Mouse (Mus musculus) gastrocnemius, adult 18-20 months (tissue): ENCODE measurements around the gene Fbp2. TPM values are rescaled to one million over a fixed set of nuclear protein-coding genes. Genes with fewer than 3 reads are reported as not detected.
A peak's percentile ranks its signal among the peaks of the same experiment; 100 is the strongest.
"Not testable (repeated sequence)": the region's sequence is repeated elsewhere in the genome, so short reads cannot be mapped to it uniquely, and the experiment has no call there.

Experiments
- DNase-seq: peaks from one replicate; pipeline ENCODE4 v3.0.0; 2021; ENCODE audit warnings: low spot score
- total RNA-seq, 2 experiments: library from RNA; stranded (reverse); gene quantifications; 2 replicates each; pipeline ENCODE4 v1.2.3; 2021

Gene Fbp2
- total RNA-seq, 2 experiments from 2014 or later, result 33.9 to 63.4 TPM

- DNase-seq, result no peak
These were observed 7.6 kb upstream of the Fbp2 start for GRCm38 (mm10) chr13:62865651-62866315.

- no peak for DNase-seq
These were observed 5.5 kb upstream of the Fbp2 start for GRCm38 (mm10) chr13:62863771-62864170.

- no peak for DNase-seq
These were observed 4.7 kb upstream of the Fbp2 start for GRCm38 (mm10) chr13:62862875-62863274.

- no peak for DNase-seq
These were observed 1.8 kb upstream of the Fbp2 start for GRCm38 (mm10) chr13:62860068-62860467.

GRCm38 (mm10) chr13:62859251-62859650 is 1.0 kb upstream of the Fbp2 start:
- not testable (repeated sequence) for DNase-seq

GRCm38 (mm10) chr13:62856850-62857249 is 1.4 kb downstream of the Fbp2 start:
- peak; percentile 81 for DNase-seq

- peak; percentile 81 for DNase-seq
These were observed 1.9 kb downstream of the Fbp2 start for GRCm38 (mm10) chr13:62856305-62856675.

- DNase-seq, result no peak
These were observed 2.6 kb downstream of the Fbp2 start for GRCm38 (mm10) chr13:62855396-62856304.

GRCm38 (mm10) chr13:62854666-62855065 is 3.6 kb downstream of the Fbp2 start:
- peak; percentile 66 for DNase-seq

GRCm38 (mm10) chr13:62833341-62833740 is 24.9 kb downstream of the Fbp2 start:
- DNase-seq, result no peak

GRCm38 (mm10) chr13:62832239-62832638 is 26.0 kb downstream of the Fbp2 start:
- DNase-seq, result no peak

- DNase-seq, result not testable (repeated sequence)
These were observed 42.5 kb downstream of the Fbp2 start for GRCm38 (mm10) chr13:62815705-62816104.

GRCm38 (mm10) chr13:62812713-62813112 is 45.5 kb downstream of the Fbp2 start:
- no peak for DNase-seq

GRCm38 (mm10) chr13:62807981-62808380 is 50.2 kb downstream of the Fbp2 start:
- DNase-seq, result not testable (repeated sequence)

Other genes with a start within 250 kb of the Fbp2 start
- gene 6720489N17Rik, start 234.2 kb downstream of the Fbp2 start, total RNA-seq, result 1 to 10 TPM in 1 of 2 experiments, under 1 TPM in 1; 0.64 to 1.8 TPM
- 1 to 10 TPM; 1.2 to 1.4 TPM for gene Platr25, start 97.7 kb downstream of the Fbp2 start, total RNA-seq
- gene Gm5141, start 72.6 kb downstream of the Fbp2 start, total RNA-seq, result under 1 TPM; 0.07 to 0.26 TPM
- under 1 TPM; 0.25 to 0.36 TPM for gene Fbp1, start 29.9 kb upstream of the Fbp2 start, total RNA-seq
- 10 to 100 TPM; 46.4 to 82.7 TPM for gene 2010111I01Rik, start 106.5 kb upstream of the Fbp2 start, total RNA-seq